Mouse (Mus musculus) frontal cortex, adult 2 months (tissue): Measurements from ENCODE around the gene BC030870. TPM values are rescaled to one million over a fixed set of nuclear protein-coding genes. Genes with fewer than 3 reads are reported as not detected.

Experiments
- DNase-seq, 2 experiments: peaks; one replicate each; pipeline ENCODE4 v3.0.0; 2022; ENCODE audit warnings: low spot score in 1 of 2; ENCODE audit errors: extremely low spot score in 1 of 2
- polyA plus RNA-seq: library from polyadenylated mRNA; depleted of rRNA; stranded (reverse); fragments of >200 nt; gene quantifications from 2 replicates; pipeline ENCODE4 v1.2.3, GENCODE M21; 2012; rRNA removed

Gene BC030870
- polyA plus RNA-seq, 1 experiment, result not detected

GRCm38 (mm10) chr8:65085680-65086079 lies 43.7 kb downstream of the BC030870 start:
- DNase-seq, result no peak

GRCm38 (mm10) chr8:65080731-65081130 lies 48.6 kb downstream of the BC030870 start:
- DNase-seq, result no peak

- no peak for DNase-seq
Observed at GRCm38 (mm10) chr8:65074733-65075132, 54.6 kb downstream of the BC030870 start, which contains the start of gene Gm10663. Gene Gm10663 (plus strand): TSS chr8:65075033.

GRCm38 (mm10) chr8:65070996-65071395 lies 58.4 kb downstream of the BC030870 start:
- DNase-seq, result no peak

- no peak for DNase-seq
Observed at GRCm38 (mm10) chr8:65068473-65068819, 60.9 kb downstream of the BC030870 start.

GRCm38 (mm10) chr8:65067694-65068472 lies 61.5 kb downstream of the BC030870 start:
- no peak for DNase-seq

- no peak for DNase-seq
Observed at GRCm38 (mm10) chr8:65067031-65067430, 62.3 kb downstream of the BC030870 start.

GRCm38 (mm10) chr8:65065622-65066021 lies 63.7 kb downstream of the BC030870 start:
- DNase-seq, result no peak

GRCm38 (mm10) chr8:65064071-65064470 lies 65.3 kb downstream of the BC030870 start:
- DNase-seq, result no peak

GRCm38 (mm10) chr8:65062195-65062594 lies 67.2 kb downstream of the BC030870 start:
- DNase-seq, result no peak

GRCm38 (mm10) chr8:65056722-65057121 lies 72.6 kb downstream of the BC030870 start:
- DNase-seq, result no peak

GRCm38 (mm10) chr8:65053968-65054367 lies 75.4 kb downstream of the BC030870 start:
- DNase-seq, result no peak

- no peak for DNase-seq
Observed at GRCm38 (mm10) chr8:65053554-65053953, 75.8 kb downstream of the BC030870 start.

- no peak for DNase-seq
Observed at GRCm38 (mm10) chr8:65047801-65048200, 81.6 kb downstream of the BC030870 start.

GRCm38 (mm10) chr8:65047193-65047592 lies 82.2 kb downstream of the BC030870 start:
- no peak for DNase-seq

- DNase-seq, result no peak
Observed at GRCm38 (mm10) chr8:65046565-65046964, 82.8 kb downstream of the BC030870 start.

GRCm38 (mm10) chr8:65037117-65037533 lies 92.2 kb downstream of the BC030870 start, which contains the start of gene Apela:
Gene Apela (minus strand): TSS chr8:65037336.
- no peak for DNase-seq

Other genes starting within 250 kb of the BC030870 start
- gene Tmem192, start 182.4 kb downstream of the BC030870 start, polyA plus RNA-seq, result 26.3 and 31.2 TPM in 2 replicates
- not detected in 2 replicates for gene Trim75, start 141.7 kb downstream of the BC030870 start, polyA plus RNA-seq
- not detected in 2 replicates for gene Trim61, start 111.0 kb downstream of the BC030870 start, polyA plus RNA-seq
- gene Trim60, start 111.0 kb downstream of the BC030870 start, polyA plus RNA-seq, result not detected in 2 replicates
- gene Apela, start 92.2 kb downstream of the BC030870 start, polyA plus RNA-seq, result 0.23 and 0.34 TPM in 2 replicates
- not detected in 2 replicates for gene Gm10663, start 54.5 kb downstream of the BC030870 start, polyA plus RNA-seq